Mouse (Mus musculus) lung, adult 2 months (tissue): ENCODE measurements at regions not wholly inside any gene's neighbourhood (a gene's known extent, or its start where the extent isn't known, plus 50 kb on each side); places are given as distances from the start of the nearest gene placed in this dataset.

Experiments
- CTCF ChIP-seq: fragments of 200-500 bp; IDR thresholded peaks from 2 replicates; pipeline ENCODE4 v1.5.1; 2011; ENCODE audit warnings: mild to moderate bottlenecking, low read length, control low read depth; ENCODE audit not compliant: insufficient read depth
- POLR2A ChIP-seq: fragments of 200-500 bp; IDR thresholded peaks from 2 replicates; pipeline ENCODE4 v1.6.1; 2011; ENCODE audit warnings: low read depth, mild to moderate bottlenecking, control low read depth, low read length, borderline replicate concordance; ENCODE audit errors: extremely low read depth

DNA sequence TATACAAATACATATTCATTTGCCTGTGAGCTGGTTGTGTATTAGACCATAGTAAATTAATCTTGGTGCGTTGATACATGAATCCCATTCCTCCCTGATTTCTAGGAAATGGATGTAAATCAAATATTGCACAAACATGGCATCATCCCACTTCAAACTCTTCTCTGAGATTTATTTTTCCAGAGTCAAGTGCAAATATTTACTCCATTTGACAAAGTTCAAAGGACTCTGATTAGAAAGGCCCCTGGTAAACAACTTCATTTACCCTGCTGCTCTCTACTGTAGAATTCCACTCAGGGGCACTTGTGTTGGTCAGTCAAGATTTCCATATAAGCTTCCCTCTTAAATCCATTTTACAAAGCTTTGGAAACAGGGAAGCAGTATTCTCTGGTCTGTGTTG is 132.3 kb upstream of the Irs2 start:
- TF ChIP-seq POLR2A (no peak), CTCF (no peak)
